Mouse (Mus musculus): ENCODE data around the gene Bglap3.
"Not testable (repeated sequence)": the region's sequence is repeated elsewhere in the genome, so short reads cannot be mapped to it uniquely, and the experiment has no call there.

Bglap3 gene

GRCm38 (mm10) chr3:88372643-88373042 lies at the start of gene Bglap3:
Gene Bglap3, minus strand, starts transcription at chr3:88372743.
- in situ Hi-C loops (cut with MboI, MseI) = not testable (repeated sequence)

- in situ Hi-C loops (cut with MboI, MseI) = no loop called here
Observed at GRCm38 (mm10) chr3:88422020-88422720, 49.6 kb upstream of the Bglap3 start.

GRCm38 (mm10) chr3:88420771-88421170 lies 48.2 kb upstream of the Bglap3 start:
- in situ Hi-C loops (cut with MboI, MseI) = no loop called here

DNA sequence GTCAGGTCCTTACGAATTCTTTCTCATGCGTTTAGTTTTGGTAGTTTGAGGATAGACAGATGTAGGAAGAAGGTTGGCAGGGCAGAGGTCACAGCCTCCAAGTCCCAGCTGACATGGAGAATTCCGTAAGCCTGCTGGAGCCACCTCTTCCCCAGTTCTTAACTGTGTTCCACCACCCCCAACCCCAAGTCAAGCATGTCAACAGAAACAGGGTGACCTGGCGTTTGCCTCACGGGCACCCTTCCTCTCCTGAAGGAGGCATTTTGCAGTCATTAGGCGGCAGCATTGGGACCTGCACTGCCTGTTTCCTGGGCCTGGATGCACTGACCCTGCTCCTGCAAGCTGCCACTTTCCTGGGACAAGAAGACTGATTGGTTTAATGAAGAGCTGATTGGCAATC lies 45.5 kb upstream of the Bglap3 start:
- in situ Hi-C loops (cut with MboI, MseI) = no loop called here

DNA sequence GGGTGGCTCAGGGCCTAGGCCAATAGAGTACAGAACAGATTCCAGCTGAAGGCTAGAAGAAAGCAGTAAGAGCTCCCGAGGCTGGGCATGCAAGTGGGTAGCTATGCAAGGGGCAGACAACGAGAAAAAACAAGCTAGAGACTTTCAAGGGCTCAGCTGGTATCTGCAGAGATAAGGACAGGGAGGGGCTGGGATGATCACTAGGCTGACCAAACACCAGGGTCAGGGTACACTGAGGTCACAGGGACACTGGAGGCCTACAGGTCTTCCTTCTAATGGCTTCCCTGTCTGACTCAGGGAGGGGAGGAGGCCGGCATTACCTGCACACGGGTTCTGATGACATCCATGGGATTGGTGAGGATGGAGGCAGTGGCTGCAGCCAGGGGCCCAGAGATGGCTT lies 43.1 kb upstream of the Bglap3 start:
- in situ Hi-C loops (cut with MboI, MseI) = no loop called here

DNA sequence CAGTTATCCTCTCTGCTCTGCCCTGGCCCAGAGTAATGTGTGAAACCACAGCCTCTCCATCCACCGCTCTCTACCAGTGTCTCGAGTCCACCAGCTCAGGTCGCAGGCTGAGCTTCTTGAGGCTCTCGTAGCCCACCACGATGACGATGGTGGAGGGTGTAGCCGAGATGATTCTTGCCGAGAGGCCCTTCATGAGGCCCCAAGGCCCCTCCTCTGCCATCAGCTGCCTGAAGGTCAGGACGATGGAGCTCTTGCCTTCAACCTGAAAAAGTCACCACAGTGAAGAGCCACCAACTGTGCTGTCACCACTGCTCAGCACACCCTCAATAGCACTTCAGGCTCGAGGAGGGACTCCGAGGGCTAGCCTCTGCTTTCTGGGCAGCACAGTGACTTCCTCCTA lies 40.1 kb upstream of the Bglap3 start:
- in situ Hi-C loops (cut with MboI, MseI) = no loop called here

- in situ Hi-C loops (cut with MboI, MseI) = no loop called here
Observed at GRCm38 (mm10) chr3:88411681-88412080, 39.1 kb upstream of the Bglap3 start.

DNA sequence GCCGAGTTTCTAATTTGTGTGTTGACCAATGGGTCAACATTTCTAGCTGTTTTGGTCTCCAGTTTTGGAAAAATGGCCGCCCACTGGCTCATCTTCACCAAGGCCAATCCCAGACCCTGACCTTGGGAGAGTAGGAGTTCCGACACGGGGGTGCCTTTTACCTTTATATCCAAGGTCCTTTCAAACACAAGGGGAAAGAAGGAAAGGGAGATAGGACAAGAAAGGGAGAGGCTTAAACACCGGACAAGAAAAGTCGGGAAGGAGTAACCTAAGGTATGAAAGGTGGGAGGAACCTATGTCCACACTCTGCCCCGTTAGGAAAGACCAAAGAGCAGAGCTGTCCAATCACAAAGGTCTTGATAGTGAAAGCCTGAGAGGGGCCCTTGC lies 38.1 kb upstream of the Bglap3 start:
- in situ Hi-C loops (cut with MboI, MseI) = no loop called here

DNA sequence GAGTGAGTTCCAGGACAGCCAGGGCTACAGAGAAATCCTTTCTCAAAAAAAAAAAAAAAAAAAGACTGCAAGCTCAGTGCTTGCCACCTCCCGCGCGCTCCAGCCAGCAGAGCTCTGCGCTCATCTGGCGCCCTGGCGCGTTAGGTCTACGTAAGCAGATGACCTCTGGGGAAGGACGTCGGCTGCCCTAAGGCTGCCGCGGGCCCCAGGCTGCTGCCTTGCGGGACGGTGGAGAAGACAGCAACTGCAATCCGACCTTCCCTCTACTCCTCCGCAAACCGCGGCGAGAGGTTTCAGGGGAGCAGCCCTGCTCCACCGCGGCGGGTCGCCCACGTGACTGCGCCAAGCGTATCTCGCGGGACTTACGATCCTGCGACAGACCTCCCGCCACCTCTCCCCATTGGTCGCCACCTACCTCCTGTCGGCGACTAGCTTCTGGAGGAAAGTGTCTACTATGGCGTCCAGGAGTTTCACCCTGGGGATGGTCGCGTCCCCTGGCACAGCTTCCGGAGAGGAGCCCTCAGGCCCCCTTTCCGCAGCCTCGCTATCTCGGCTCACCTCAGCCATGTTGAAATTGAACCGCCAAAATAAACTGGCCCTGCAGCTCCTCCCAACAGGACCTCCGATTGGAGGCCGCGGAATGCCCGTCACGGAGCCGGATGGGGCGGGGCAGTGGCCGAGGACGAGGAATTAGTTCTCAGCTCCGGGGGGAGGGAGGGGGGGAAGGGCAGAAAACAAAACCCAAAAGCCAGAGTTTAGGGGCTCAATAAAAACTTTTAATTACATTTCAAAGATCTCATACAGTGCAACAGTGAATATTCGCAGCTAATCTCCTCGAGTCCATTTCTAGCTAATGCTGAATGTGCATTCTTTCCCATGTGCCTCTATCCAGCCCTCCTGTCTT lies 37.5 kb upstream of the Bglap3 start, which contains the start of gene Pmf1:
Gene Pmf1, minus strand, starts transcription at position 591 of the 904 bp plus-strand sequence.
- in situ Hi-C loops (cut with MboI, MseI) = loop anchor here (5.0 kb wide), 3 partner anchors 62 to 122 kb away; partner anchors contain the start of gene Mex3a (in 1 of the 2)

DNA sequence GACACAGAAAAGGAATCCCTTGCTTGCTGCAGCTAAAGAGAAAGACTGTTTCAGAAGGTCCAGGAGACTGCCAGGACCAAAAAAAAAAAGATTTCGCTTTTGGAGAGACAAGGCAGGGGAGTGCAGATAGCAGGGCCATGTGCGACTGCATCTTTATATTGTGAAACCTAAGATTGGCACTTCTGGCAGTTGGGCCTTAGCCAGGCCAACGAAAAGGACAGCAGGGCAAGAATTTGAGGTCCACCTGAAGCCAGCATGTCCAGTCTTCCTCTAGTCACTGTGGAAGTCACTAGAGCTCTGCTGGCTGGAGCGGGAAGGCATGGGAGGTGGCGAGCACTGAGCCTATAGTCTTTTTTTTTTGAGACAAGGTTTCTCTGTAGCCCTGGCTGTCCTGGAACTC lies 36.4 kb upstream of the Bglap3 start:
- in situ Hi-C loops (cut with MboI, MseI) = loop anchor here (5.0 kb wide), 3 partner anchors 63 to 123 kb away; partner anchors contain the start of gene Mex3a (in 1 of the 2)

DNA sequence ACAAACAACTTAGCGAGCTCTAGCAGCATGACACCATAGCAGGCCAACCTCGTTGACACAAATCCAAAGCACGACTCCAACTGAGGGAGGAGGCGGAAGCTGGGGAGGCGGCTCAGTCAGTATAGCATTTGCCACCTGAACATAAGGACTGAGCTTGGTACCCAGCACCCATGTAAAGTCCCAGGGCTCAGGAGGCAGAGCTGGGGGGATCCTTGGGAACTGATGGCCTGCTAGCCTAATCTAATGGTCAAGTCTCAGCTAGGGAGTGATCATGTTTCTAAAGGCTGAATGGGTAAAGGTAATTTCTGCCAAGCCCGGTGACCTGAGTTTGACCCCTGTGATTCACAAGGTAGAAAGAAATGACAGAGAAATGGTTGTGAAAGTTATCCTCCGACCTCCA lies 35.0 kb upstream of the Bglap3 start:
- in situ Hi-C loops (cut with MboI, MseI) = loop anchor here (5.0 kb wide), 3 partner anchors 65 to 125 kb away; partner anchors contain the start of gene Mex3a (in 1 of the 2)

DNA sequence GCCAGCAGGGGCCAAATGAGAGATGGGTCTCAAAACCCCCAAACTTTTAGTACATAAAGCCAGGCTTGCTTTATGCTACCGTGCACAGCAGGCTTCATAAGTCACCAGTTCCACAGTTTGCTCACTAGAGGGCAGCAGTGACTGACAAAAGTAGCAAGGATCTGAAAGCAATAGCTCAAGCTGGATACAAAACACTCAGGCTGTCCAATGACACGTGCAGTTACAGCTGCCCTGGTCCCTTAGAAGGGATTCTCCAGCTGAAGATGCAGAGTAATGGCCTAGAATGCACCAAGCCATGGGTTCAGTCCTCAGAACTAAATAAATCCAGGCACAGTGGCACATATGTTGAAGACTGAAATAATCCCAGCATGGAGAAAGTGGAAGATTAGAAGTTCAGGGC lies 34.5 kb upstream of the Bglap3 start:
- in situ Hi-C loops (cut with MboI, MseI) = loop anchor here (5.0 kb wide), 3 partner anchors 65 to 125 kb away; partner anchors contain the start of gene Mex3a (in 1 of the 2)

- in situ Hi-C loops (cut with MboI, MseI) = no loop called here
Observed at GRCm38 (mm10) chr3:88403522-88404230, 31.1 kb upstream of the Bglap3 start.

- in situ Hi-C loops (cut with MboI, MseI) = no loop called here
Observed at GRCm38 (mm10) chr3:88398666-88399065, 26.1 kb upstream of the Bglap3 start.

DNA sequence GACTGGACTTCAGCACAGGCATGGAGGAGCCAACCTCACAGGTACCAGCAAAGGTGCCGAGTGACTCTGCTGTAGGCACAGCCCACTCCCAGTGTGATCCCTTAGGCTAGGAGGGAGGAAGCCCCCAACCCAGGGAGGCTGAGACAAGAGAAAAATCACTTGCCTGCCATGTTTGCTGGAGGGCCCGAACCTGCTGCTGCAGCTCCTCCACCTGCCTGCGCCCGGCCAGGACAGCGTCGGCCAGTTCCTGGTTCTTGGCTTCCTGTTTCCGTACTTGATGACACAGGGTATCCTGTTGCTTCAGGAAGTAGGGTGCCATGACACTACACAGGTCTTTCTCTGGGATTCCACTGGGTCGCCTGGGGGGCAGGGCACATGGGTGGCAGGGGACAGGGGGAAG lies 23.2 kb upstream of the Bglap3 start:
- in situ Hi-C loops (cut with MboI, MseI) = no loop called here

DNA sequence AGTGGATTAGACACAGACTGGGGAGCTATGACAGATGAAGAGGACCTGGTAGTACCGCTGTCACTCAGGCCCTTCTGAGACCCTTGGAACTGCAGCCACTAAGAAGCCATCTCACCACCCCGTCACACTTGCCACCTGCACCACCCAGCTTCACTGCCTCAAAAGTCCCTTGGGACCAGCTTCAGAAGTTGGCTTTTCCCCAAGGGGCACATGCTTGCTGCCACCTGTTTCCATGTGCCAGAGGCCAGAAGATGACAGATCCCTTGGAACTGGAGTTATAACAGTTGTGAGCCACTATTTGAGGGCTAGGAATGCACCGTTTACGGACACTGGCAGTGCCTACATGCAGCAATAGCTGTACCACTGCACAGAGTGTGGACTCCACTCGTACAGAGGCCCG lies 22.7 kb upstream of the Bglap3 start:
- in situ Hi-C loops (cut with MboI, MseI) = no loop called here

DNA sequence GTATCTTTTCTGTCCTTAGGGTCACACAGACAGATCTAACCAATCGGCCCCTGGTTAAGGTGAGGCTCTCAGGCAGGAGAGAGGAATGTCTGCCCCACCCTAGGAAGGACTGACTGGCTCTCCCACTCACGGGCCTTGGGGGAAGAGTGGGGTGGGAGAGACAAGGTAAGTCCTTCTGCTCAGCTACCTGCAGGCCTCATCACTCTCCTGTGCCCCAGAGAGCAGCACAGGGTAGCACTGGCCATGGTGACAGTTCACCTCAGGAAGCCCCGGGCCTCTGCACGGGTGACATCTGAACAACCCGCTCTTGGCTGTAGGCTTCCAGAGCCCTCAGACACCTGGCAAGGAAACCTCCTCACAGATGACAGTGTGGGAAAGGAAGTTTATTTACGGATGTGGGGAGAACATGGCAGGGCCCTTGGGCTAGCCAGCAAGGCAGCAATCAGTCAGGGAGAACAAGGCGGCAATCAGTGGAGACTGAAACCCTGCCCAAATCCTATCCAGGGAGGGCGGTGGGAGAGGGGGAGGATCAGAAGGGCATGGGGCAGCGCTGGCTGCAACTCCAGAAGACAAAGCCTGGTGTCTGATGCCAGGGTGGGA lies 21.3 kb upstream of the Bglap3 start:
- in situ Hi-C loops (cut with MboI, MseI) = no loop called here

GRCm38 (mm10) chr3:88384364-88384763 lies 11.8 kb upstream of the Bglap3 start, which contains the start of gene Bglap:
Gene Bglap, minus strand, starts transcription at chr3:88384464.
- in situ Hi-C loops (cut with MboI, MseI) = no loop called here

GRCm38 (mm10) chr3:88382383-88382782 lies 9.8 kb upstream of the Bglap3 start:
- in situ Hi-C loops (cut with MboI, MseI) = not testable (repeated sequence)

GRCm38 (mm10) chr3:88381389-88382315 lies 9.1 kb upstream of the Bglap3 start:
- in situ Hi-C loops (cut with MboI, MseI) = not testable (repeated sequence)

All from T-helper 17 cell (primary cell).